Mouse (Mus musculus): Measurements from ENCODE around the gene Cd164l2. TPM values are rescaled to one million over a fixed set of nuclear protein-coding genes. Genes with fewer than 3 reads are reported as not detected.

Cd164l2 gene
- total and polyA plus RNA-seq, 2 experiments from 2014 or later, result 6.2 to 9.6 TPM

DNA sequence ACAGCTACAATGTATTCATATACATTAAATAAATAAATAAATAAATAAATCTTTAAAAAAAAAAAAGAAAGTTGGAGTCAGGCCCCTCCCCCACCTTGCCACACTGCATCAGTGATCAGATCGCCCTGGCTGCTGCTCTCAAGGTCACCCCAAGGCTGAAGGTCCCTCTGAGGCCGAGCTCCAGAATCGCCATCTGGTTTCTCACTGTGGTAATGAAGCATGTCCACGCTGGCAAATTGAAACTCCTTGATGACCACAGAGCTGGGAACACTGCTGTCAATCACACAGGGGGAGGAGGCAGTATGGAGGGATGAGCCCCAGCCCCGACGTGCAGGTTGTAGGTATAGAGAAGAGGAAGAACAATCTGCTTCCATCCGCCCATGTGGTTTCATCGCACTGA, 15.7 kb downstream of the Cd164l2 start:
- Histone ChIP-seq H3K27ac (no peak overlapping the region), H3K4me1 (ENCODE audit: insufficient read depth, low read length) (no peaks in the 10 kb centered on the region), H3K4me3 (ENCODE audit: low read length) (no peak overlapping the region), H3K27me3 (ENCODE audit: insufficient read depth, low read length) (no peaks in the 10 kb centered on the region), H3K9ac (replicated peaks; ENCODE audit: low read length) (no peak overlapping the region), H3K4me2 (ENCODE audit: low read depth, low read length) (no peak overlapping the region), H3K9me3 (ENCODE audit: low read length) (no peaks in the 10 kb centered on the region), H3K36me3 (ENCODE audit: insufficient read depth, low read length) (no peaks in the 10 kb centered on the region)
- peak; percentile 55; the same call in 1 of the 2 replicates for ATAC-seq
- peak; percentile 57 for DNase-seq (ENCODE audit: low spot score)
- WGBS, result 41% methylated on average over 8 of the region's 8 CpGs
- TF ChIP-seq CTCF (IDR thresholded peaks at IDR 0.05; ENCODE audit: low read depth), result no peak

DNA sequence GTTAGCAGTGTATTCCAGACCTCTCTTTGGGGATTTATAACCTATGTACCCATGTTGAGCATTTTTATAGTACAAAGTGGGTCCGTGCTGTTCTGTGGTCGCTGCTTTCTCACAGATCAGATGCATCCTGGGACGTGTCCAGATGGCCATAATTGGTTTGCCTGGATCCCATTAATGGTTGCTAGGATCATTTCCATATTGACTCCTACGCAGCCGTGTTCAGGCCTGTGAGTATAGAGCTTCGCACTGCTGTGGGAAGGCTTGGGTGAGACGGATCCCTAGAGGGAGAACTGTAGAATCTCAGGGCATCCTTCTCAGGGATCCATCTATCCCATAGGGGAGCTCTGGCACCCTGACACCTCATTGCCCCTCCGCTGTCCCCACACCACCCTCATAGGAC, 17.7 kb downstream of the Cd164l2 start:
- Histone ChIP-seq H3K4me2 (ENCODE audit: low read depth, low read length) (no peak overlapping the region), H3K9me3 (ENCODE audit: low read length) (no peaks in the 10 kb centered on the region), H3K27me3 (ENCODE audit: insufficient read depth, low read length) (no peaks in the 10 kb centered on the region), H3K36me3 (ENCODE audit: insufficient read depth, low read length) (no peaks in the 10 kb centered on the region), H3K27ac (no peak overlapping the region), H3K4me1 (ENCODE audit: insufficient read depth, low read length) (no peaks in the 10 kb centered on the region), H3K4me3 (ENCODE audit: low read length) (no peak overlapping the region), H3K9ac (replicated peaks; ENCODE audit: low read length) (no peak overlapping the region)
- ATAC-seq (no peak), DNase-seq (ENCODE audit: low spot score) (no peak)
- WGBS, result 52% methylated on average over 8 of the region's 8 CpGs
- TF ChIP-seq CTCF (IDR thresholded peaks at IDR 0.05; ENCODE audit: low read depth), result no peak

DNA sequence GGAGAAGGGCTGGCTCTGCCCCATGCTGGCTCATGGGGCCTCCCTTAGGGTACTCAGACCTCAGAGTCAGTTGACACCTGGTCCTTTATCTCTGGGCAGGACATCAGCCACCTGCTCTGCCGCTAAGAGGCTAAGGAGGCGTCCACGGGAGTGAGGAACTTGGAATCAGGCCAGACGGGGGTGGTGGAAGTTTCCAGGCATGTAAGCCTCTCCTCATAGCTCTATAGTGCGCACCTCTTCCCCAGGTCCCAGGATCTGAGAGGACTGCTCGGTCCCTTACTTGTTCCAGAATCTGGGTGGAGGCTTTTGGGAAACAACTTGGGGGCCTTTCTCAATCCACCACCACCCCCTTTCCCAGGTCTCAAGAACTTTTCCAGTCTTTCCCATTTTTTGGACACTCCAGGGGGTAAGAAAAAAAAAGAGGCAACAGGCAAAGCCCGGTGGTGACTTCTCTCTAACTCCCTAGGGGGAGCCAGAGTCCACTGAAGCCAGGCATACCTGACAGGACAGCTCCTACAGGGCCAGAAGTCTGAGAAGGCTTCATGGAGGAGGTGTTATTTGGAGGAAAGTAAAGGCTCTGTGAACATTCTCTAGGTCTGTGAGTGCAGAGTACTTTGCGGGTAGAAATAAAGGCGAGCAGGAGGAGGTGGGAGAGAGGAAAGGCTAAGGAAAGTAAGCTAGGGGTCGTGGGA, 21.5 kb downstream of the Cd164l2 start:
- no peak overlapping the region for H3K4me2 ChIP-seq (ENCODE audit: low read depth, low read length)
- ATAC-seq (no peak), DNase-seq (ENCODE audit: low spot score) (no peak)
- no peak overlapping the region for H3K27ac ChIP-seq
- H3K4me1 ChIP-seq (ENCODE audit: insufficient read depth, low read length), result no peaks in the 10 kb centered on the region
- H3K36me3 ChIP-seq (ENCODE audit: insufficient read depth, low read length), result no peaks in the 10 kb centered on the region
- 40% methylated on average over 10 of the region's 10 CpGs for WGBS
- TF ChIP-seq CTCF (IDR thresholded peaks at IDR 0.05; ENCODE audit: low read depth), result no peak; the same call in 1 of the 2 replicates
- H3K4me3 ChIP-seq (ENCODE audit: low read length), result no peak overlapping the region
- H3K27me3 ChIP-seq (ENCODE audit: insufficient read depth, low read length), result no peaks in the 10 kb centered on the region
- H3K9me3 ChIP-seq (ENCODE audit: low read length), result no peaks in the 10 kb centered on the region
- H3K9ac ChIP-seq (replicated peaks; ENCODE audit: low read length), result no peak overlapping the region

DNA sequence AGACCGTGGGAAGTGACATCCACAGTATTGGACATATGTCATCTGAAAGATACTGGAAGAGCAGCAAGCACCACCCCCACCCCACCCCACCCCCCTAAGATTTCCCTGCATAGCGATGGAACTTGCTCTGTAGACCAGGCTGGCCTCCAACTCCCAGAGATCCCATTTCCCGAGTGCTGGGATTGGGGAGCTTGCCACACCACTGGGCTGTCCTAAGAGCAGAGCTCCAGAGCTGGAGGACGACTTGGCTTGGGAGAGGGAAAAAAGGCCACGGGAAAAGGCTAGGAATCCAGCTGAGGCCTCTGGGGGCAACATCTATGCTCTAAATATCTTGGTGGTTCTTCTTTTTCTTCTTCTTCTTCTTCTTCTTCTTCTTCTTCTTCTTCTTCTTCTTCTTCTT, 22.8 kb downstream of the Cd164l2 start:
- Histone ChIP-seq H3K27ac (no peak overlapping the region), H3K4me3 (ENCODE audit: low read length) (no peak overlapping the region), H3K9ac (replicated peaks; ENCODE audit: low read length) (no peak overlapping the region), H3K4me2 (ENCODE audit: low read depth, low read length) (no peak overlapping the region), H3K27me3 (ENCODE audit: insufficient read depth, low read length) (no peaks in the 10 kb centered on the region), H3K9me3 (ENCODE audit: low read length) (no peaks in the 10 kb centered on the region), H3K36me3 (ENCODE audit: insufficient read depth, low read length) (no peaks in the 10 kb centered on the region), H3K4me1 (ENCODE audit: insufficient read depth, low read length) (no peaks in the 10 kb centered on the region)
- ATAC-seq (no peak), DNase-seq (ENCODE audit: low spot score) (no peak)
- WGBS, result 60% methylated on average over 5 of the region's 5 CpGs
- no peak for TF ChIP-seq CTCF (IDR thresholded peaks at IDR 0.05; ENCODE audit: low read depth)

DNA sequence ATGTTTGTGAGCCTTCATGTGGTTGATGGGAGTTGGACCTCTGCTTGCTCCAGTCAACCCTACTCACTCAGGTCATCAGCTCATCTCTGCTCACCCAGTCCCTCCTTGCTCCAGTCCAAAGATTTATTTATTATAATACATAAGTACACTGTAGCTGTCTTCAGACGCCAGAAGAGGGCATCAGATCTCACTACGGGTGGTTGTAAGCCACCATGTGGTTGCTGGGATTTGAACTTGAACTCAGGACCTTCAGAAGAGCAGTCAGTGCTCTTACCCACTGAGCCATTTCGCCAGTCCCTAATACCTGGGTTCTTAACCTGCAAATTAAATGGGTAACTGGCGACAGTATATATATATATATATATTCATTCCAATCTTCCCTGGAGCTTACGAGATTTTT, 23.5 kb downstream of the Cd164l2 start:
- H3K27me3 ChIP-seq (ENCODE audit: insufficient read depth, low read length), result no peaks in the 10 kb centered on the region
- 85% methylated on average over 5 of the region's 5 CpGs for WGBS
- no peak overlapping the region for H3K27ac ChIP-seq
- H3K4me1 ChIP-seq (ENCODE audit: insufficient read depth, low read length), result no peaks in the 10 kb centered on the region
- no peaks in the 10 kb centered on the region for H3K9me3 ChIP-seq (ENCODE audit: low read length)
- no peaks in the 10 kb centered on the region for H3K36me3 ChIP-seq (ENCODE audit: insufficient read depth, low read length)
- no peak overlapping the region for H3K4me3 ChIP-seq (ENCODE audit: low read length)
- no peak overlapping the region for H3K9ac ChIP-seq (replicated peaks; ENCODE audit: low read length)
- no peak overlapping the region for H3K4me2 ChIP-seq (ENCODE audit: low read depth, low read length)
- no peak for TF ChIP-seq CTCF (IDR thresholded peaks at IDR 0.05; ENCODE audit: low read depth)
- no peak for ATAC-seq
- DNase-seq (ENCODE audit: low spot score), result no peak

DNA sequence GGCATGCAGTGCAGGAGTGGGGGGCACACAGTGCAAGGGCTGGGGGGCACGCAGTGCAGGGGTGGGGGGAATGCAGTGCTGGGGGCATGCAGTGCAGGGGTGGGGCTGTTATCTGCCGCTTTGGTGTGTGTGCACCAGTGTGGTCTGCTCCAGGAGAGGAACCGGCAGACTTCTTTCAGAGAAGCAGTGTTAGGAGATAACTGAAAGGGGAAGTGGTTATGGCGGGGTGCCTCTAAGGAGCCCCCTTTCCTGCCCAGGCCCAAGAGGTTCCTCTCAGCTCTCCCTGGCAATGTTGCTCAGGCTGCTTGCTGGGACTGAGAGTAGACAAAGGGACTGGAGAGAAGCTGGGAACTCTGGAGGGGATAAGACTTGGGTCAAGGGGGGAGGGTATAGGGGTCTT, 26.0 kb downstream of the Cd164l2 start:
- no peak for DNase-seq (ENCODE audit: low spot score)
- peaks cover 5% of the 10 kb centered on the region for H3K27me3 ChIP-seq (ENCODE audit: insufficient read depth, low read length)
- TF ChIP-seq CTCF (IDR thresholded peaks at IDR 0.05; ENCODE audit: low read depth), result no peak

DNA sequence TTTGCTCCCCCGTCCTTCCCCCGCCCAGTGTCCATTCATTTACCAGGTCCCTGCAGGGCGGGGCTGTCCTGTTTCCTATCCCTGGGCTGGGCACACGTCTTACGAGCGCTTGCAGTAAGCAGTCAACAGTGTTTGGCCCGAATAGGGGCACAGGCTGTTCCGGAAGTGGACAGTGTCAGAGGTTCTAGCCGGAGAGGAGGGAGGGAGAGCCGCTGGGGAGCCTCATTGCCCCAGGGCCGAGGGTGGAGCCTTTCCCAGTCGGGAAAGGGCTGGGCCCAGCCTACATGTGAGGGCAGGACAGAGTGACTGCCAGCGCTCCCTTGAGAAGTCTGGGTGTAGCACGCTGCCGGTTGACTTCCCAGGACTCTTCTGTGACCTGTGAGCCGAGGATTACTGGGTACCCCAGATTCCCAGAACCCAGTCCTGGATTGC, 28.6 kb downstream of the Cd164l2 start, which contains the start of gene Map3k6:
TSS of gene Map3k6 (plus strand) at position 329 of the 432 bp plus-strand sequence.
- H3K27me3 ChIP-seq (ENCODE audit: insufficient read depth, low read length), result peaks cover 7% of the 10 kb centered on the region
- no peaks in the 10 kb centered on the region for H3K4me1 ChIP-seq (ENCODE audit: insufficient read depth, low read length)
- 7% methylated on average over 16 of the region's 16 CpGs for WGBS
- TF ChIP-seq CTCF (IDR thresholded peaks at IDR 0.05; ENCODE audit: low read depth), result no peak
- no peaks in the 10 kb centered on the region for H3K36me3 ChIP-seq (ENCODE audit: insufficient read depth, low read length)
- H3K9ac ChIP-seq (replicated peaks; ENCODE audit: low read length), result peak within 1 kb of the TSS; percentile 65
- ATAC-seq (peak; percentile 42; the same call in 1 of the 2 replicates), DNase-seq (ENCODE audit: low spot score) (peak; percentile 27)
- peak within 1 kb of the TSS; percentile 55 for H3K4me3 ChIP-seq (ENCODE audit: low read length)
- peak within 1 kb of the TSS; percentile 68; the same call in 1 of the 2 replicates for H3K27ac ChIP-seq
- H3K4me2 ChIP-seq (ENCODE audit: low read depth, low read length), result peak within 1 kb of the TSS; percentile 82
- H3K9me3 ChIP-seq (ENCODE audit: low read length), result no peaks in the 10 kb centered on the region

More for the DNA sequence above, 26.0 kb downstream of the Cd164l2 start:
- no peak overlapping the region for H3K4me3 ChIP-seq (ENCODE audit: low read length)
- no peak for ATAC-seq
- H3K9me3 ChIP-seq (ENCODE audit: low read length), result no peaks in the 10 kb centered on the region
- H3K27ac ChIP-seq, result no peak overlapping the region
- no peaks in the 10 kb centered on the region for H3K36me3 ChIP-seq (ENCODE audit: insufficient read depth, low read length)
- no peak overlapping the region for H3K4me2 ChIP-seq (ENCODE audit: low read depth, low read length)
- H3K9ac ChIP-seq (replicated peaks; ENCODE audit: low read length), result no peak overlapping the region
- WGBS, result 80% methylated on average over 4 of the region's 4 CpGs
- H3K4me1 ChIP-seq (ENCODE audit: insufficient read depth, low read length), result no peaks in the 10 kb centered on the region
